Mouse (Mus musculus): ENCODE results near the gene Pgap3.

Gene Pgap3

DNA sequence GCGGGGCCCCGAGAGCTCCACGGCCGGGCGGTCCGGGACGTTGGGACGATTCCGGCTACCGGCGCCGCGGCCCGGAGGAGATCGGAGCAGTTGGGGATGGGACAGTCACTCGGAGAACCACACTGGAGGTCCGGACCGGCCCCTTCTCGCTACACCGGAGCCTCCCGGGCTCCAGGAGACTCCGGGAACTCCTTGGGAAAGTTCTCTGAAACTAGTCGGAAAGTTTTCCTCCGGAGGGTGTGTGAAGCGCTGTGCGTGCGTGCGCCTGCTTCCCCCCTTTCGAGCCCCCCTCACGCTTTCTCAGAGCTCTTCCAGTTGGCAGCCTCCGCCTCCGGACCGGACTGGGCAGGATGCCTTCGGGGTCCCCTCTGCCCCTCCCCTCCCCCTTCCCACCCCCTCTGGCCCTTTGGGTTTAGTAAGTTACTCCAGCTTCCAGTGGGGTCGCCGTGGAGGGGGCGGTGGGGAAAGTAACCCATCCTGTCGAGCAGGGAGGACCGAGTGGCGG lies 12.6 kb upstream of the Pgap3 start:
- no peak for DNase-seq (ENCODE audit: low read depth, low spot score)

DNA sequence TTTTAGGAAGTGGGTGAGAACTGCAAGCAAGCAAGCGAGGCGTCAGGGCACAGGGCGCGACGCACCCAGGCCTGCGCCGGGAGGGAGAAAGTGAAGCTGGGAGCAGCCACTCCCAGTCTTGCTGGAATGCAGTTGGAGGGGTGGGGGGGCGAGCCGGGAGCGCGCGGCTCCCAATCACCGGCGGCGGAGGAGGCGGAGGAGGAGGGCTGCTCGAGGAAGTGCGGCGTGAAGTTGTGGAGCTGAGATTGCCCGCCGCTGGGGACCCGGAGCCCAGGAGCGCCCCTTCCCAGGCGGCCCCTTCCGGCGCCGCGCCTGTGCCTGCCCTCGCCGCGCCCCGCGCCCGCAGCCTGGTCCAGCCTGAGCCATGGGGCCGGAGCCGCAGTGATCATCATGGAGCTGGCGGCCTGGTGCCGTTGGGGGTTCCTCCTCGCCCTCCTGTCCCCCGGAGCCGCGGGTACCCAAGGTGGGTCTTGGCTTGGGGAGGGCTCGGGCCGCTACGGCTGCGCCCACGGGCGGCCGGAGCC lies 12.0 kb upstream of the Pgap3 start, which contains the start of gene Erbb2:
TSS of gene Erbb2 (plus strand) at position 198 of the 524 bp plus-strand sequence.
- no peak for DNase-seq (ENCODE audit: low read depth, low spot score)

DNA sequence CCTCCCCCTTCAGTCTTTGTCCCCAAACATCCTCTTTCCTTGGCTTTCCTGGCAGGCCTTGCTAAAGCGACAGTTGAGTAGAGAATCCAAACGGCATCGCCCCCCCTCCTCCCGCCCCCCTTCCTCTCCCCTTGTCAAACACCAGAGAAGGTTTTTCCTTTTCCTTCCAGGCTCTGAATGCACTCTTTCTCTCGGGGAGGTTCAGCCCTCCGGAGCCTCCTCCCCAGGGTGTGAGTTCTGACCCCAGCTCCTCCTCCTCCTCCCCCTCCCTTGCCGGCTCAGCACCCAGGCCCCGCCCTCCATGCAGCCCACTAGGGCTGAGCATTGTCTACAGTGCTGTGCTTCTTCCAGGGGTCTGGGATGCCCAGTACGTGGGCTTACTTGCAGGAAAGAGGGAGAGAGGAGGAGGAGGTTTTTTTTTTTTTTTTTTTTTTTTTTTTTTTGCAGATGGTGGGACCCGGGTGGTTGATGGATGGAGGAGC lies 9.1 kb upstream of the Pgap3 start:
- no peak for DNase-seq (ENCODE audit: low read depth, low spot score)

DNA sequence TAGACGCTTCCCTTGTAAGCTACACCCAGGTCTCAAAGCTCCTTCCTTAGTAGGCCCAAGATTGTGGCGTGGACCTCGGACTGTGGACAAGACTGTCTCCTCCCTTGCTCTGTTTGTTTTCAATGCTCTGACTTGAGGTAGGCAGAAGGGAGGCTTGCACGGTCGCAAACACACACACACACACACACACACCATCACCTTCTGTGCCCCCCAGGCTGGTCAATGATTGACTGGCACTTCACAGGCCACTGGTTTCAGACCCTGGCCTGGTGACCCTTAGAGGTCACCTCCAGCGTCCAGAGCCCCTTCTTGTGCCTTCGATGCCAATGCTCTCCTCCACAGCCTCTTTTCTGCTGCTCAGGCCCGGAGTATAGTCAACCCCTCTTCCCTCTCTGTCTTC lies 8.6 kb upstream of the Pgap3 start:
- no peak for DNase-seq (ENCODE audit: low read depth, low spot score)

DNA sequence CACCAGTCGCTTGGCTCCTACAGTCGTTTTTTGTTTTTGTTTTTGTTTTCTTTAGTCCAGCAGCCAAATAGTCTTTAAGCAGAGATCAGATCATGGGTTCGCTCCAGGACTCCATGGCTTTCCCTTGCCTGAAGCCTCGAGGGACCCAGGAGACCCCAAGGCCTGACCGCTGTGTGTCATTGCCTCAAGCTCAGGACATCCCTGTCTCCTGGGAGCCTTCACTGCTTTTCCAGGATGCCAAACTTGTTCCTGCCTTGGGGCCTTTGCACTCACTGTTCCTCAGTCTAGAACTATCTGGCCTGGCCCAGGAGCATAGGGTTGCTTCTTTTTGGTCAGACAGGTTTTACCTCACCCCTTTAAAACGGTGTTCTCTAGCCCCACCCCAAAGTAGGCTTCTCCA lies 6.3 kb upstream of the Pgap3 start:
- DNase-seq (ENCODE audit: low read depth, low spot score): no peak

DNA sequence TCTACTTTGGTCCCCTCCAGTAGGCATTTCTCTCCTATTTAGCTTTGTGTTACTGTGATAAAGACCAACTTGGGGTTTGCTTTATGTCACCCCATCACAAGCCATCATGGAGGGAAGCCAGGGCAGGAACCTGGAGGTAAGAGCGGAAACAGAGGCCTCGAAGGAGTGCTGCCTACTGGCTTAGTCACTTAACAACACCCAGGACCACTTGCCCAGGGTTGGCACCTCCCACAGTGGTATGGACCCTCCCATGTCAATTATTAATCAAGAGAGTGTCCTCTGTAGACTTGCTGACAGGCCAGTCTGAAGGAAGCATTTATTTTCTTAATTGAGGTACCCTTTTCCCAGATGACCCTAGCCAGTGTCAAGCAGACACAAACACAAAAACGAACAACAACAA lies 526 bp upstream of the Pgap3 start:
- no peak for DNase-seq (ENCODE audit: low read depth, low spot score)

DNA sequence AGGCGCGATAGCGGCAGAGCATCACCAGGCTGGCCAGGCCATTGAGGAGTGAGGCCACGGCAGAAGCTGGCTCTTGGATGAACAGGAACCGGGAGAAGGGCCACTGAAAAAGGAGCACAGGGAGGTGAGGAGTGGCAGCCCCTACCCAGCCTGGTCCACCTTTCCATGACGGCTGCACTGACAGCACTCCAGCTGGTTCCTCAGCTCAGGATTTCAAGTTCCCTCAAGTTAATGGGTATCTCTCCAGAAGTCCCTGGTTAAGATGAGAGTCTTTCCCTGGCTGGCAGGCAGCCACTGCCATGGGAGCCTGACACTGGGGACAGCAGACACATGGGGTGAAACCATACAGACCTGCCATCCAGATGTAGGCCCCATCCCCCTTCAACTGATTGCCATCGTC lies 2.3 kb downstream of the Pgap3 start:
- DNase-seq (ENCODE audit: low read depth, low spot score): no peak

DNA sequence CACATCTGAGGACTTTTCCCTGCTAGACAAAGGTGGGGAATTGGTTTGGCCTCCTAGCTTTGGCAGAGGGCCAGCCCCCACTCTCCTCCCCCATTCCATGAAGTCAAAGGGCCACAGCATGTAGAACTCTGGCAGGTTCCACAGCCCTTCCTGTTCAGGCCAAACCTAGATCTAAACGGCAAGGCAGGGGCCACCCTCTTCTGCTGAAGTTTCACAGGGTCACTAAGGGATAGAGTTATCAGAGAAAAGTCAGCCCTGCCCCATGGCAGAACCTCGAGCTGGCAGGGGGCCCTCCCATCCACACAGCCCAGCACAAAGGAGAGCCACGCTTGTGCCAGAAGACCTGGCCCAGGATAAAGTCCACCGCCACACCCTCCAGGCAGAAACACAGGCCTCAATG lies 5.2 kb downstream of the Pgap3 start:
- no peak for DNase-seq (ENCODE audit: low read depth, low spot score)

DNA sequence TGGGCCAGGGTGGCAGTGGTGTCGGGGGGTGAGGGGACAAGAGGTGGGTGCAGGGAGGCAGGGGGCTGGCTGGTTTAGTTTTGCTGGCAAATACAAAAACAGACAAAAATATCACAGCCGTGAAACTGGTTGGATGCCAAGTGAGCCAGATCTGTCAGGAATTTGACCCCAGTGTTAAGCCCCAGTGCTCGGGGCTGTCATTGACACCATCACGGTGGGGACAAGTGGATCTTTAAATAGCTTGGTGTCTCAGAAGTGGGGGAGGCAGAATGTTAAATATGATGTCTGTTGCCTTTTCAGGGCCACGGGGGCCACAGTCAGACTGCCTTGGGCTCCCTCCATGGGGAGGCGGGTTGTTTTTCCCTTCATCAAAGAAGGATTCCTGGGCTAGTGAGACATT lies 6.0 kb downstream of the Pgap3 start:
- DNase-seq (ENCODE audit: low read depth, low spot score): no peak

DNA sequence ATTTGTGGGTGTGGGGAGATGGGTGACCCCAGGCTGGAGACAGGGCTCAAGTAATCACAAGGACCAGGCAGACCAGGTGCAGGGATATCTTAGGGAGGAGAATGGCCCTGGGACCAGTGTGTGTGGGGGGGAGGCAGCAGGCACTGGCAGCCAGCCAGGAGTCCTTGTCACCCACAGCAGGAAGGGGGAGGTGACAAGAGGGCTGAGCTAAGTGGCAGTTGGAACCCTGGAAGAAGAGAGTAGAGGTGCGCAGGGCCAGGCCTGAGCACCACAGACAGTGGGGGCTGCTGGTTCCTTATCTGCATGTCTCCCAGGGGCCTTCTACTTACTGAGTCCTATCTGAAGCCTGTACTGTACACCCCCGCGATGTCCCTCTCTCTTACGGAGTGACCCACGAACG lies 7.0 kb downstream of the Pgap3 start:
- no peak for DNase-seq (ENCODE audit: low read depth, low spot score)

DNA sequence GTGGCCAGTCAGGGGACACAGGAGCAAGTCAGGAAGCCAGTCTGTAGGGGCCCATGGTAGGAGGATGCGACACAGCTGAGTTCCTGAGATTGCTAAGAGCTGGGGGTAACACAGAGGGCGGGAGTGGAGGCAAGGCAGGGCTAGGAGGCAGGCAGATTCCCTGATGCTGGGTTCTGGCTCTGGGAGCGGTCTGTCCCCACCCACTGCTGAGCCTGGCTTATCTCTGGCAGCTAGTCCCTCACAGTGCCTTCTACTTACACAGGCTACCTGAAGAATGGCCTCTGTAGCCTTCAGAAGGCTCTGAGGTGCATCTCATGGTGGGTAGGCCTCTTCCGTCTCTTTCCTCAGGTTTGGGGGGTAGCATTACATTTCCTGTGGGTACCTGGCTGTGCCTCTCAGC lies 7.6 kb downstream of the Pgap3 start:
- no peak for DNase-seq (ENCODE audit: low read depth, low spot score)

DNA sequence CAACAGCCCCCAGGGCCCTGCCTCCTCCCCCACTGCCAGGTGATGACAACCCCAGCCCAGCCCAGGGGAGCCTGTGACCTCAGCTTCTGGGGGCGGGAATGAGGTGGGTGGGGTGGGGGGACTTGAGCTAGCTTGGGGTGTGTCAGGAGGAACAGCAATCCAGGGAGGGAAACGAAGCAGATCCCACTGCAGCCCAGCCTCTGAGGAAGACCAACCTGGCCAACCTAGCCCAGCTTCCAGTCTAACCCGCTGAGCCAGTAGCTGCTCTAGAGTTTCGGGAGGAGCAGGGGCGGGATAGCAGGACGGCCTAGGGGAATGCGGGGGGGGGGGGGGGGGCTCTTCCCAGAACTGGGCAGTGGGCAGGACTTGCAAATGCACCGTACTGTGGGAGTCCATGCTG lies 8.3 kb downstream of the Pgap3 start:
- DNase-seq (ENCODE audit: low read depth, low spot score): no peak

DNA sequence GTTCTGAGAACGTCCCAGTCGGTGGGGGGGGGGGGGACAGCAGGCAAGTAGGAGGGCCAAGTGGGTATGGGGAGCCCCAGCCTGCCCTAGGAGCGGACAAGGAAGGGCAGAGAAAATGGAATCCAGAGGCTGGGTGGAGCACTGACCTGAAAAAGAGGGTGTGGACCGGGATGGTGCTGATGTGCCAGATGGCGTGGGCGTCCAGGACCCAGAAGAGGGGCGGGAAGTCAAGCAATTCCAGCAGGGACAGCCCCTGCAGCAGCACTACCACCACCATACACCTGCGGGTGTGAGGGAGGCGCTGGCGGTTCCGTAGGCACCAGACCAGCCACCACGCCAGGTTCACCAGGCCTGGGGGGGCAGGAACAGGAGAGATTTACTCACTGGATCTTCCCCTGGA lies 10.1 kb downstream of the Pgap3 start:
- DNase-seq (ENCODE audit: low read depth, low spot score): no peak

DNA sequence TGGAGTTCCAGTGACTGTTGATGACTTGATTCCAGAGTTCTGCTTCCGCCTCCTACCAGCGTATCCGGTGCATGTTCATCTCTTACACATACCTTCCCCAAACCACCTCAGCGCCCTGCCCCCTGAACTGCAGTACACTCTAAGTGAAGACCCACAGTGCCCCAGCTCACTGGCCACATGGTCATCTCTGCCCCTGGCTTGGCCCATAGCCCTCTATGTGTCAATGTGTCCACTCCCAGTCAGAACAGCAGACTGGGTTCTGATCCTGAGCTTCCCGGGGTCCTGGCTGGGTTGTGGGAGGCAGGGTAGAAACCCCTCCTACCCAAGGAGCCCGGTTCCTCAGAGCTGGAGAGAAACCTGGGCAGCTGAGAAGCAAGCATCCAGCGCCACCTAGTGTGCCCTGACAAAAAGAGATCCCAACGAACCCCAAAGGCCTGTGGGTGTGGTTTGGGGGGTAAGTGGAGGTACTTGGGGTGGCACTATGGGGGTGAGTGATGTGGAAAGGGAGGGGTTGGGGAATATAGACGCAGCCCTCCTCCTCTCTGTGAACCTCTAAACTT lies 11.0 kb downstream of the Pgap3 start:
- no peak for DNase-seq (ENCODE audit: low read depth, low spot score)

DNA sequence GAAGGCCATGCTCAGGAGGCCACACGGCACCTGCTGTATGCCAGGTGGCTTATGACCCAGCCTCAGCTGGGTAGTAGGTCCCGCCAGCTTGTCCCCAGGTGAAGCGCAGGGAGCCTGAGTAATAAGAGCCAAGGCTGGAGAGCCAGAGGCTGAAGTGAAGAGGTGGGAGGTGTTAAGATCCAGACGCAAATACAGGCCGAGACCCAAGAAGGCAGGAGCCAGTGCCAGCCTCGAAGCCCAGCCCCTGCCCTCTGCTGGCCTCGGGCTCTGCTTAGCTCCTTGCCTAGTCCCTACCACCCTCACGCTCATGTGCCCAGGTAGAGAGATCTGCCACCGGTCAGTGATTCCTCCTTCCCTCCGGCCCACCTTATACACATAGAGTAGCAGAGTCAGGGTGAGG lies 12.0 kb downstream of the Pgap3 start:
- no peak for DNase-seq (ENCODE audit: low read depth, low spot score)

DNA sequence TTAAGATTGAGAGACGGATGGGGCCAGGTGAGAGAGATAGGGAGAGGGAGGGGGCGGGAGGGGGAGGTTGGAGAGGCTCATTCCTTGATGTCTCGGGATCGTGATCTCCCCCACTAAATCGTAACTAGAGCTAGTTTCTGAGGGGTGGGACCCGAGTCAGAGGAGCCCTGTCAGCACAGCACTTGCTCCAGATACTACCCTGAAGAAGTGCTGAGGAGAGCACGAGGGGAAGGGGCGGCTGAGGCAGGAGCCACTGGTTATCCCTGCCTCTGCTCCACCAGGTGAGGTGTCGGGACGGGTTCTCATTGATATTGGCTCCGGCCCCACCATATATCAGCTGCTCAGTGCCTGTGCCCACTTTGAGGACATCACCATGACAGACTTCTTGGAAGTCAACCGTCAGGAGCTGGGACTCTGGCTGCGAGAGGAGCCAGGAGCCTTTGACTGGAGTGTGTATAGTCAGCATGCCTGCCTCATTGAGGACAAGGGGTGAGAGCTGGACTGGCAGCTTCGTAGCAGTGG lies 13.2 kb downstream of the Pgap3 start:
- no peak for DNase-seq (ENCODE audit: low read depth, low spot score)

DNA sequence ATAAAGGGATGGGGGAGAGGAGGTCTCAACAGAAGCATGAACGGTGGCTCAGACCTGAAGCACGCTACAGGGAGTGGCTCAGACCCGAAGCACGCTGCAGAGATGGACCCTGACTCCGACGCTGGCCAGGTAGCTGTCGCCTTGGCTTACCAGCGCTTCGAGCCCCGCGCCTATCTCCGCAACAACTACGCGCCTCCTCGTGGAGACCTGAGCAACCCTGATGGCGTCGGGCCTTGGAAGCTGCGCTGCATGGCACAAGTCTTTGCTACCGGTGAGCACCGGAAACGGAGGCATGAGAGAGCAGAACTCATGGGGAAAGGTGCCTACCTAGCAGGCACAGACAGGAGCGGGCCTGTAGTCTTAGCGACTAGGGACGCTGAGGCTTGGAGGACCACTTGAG lies 13.7 kb downstream of the Pgap3 start:
- DNase-seq (ENCODE audit: low read depth, low spot score): no peak

DNA sequence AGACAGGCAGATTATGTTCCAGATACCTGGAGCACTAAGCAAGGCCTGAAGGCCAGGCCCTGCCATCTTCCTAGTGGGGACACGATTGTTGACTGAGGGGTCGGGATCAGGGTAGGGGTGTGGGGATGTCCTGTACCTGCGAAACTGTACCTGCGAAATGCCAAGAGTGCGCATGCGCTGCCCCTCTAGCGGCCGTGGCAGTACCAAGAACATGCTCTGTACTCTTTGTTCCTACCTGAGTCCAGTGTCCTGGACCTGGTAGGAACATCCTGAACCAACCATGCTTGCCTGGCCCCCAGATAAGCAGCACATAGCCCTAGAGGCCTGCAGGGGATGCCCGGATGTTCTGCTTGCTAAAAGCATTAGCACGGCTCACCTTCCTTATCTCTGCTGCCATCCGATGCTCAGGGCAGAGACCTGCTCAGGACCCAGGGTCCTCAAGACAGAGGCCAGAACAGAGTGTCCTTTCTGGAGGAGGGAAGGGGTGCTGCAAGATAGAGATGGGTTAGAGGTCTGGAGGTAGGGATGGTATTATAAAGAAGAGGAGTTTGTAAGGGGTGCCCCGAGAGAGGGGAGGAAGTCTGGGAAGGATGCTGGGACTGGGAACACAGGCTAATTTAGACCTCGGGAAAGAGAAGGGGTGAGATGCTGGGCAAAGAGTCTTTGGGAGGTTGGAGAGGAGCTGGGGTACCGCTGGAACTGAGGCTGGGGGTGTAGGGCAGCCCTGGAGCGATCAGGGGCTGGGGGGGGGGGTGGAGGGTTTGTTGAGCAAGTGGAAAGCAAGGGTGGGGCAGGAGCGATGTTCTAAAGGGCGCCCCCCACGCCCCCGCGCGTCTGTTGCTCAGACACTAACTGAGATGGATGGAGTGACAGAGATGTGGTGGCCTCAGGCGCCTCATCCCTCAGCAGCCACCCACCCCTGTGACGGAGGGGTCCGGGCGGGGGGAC lies 14.4 kb downstream of the Pgap3 start, which contains the start of gene Pnmt:
TSS of gene Pnmt (plus strand) at position 813 of the 948 bp plus-strand sequence.
- no peak for DNase-seq (ENCODE audit: low read depth, low spot score)

DNA sequence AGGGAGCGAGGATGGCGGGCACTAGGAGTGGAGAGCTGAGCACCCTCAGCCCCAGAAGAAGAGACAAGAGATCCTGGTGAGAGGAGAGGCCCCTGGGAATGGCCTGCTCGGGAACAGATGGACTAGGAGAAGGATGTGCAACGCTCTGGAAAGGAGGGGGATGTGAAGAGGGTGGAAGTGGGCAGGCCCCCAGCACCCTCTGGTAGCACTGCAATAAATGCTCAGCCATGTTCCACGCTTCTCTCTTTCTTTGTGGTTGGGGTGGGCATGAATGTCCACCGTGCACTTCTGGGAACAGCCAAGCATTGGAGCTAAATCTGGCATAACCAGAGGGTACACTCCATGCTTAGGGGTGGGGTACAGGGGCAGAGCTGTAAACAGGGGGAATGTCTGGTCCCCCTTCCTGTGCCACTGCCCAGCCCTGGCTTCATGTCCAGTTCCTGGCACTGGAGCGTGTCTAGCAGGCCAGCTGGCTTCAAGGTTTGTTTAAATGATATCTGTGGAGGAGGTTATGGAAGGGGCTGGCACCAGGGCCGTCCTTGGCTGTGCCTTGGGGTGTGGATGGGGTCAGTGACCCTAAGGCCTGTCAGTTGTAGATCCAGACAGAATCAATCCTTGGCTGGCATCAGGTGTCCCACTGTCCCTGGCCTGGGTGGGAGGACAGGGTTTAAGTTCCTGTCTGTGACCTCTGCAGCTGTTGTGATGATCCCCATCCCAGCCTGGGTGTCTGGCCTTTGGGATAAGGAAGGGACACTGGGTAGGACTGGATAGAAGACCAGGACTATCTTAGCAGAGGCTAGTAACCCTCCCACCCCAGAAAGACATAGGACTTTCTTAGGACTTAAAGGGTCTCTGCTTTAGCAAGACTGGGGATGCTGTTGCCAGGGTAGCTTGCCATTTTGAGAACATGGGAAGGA lies 15.3 kb downstream of the Pgap3 start:
- DNase-seq (ENCODE audit: low read depth, low spot score): no peak

DNA sequence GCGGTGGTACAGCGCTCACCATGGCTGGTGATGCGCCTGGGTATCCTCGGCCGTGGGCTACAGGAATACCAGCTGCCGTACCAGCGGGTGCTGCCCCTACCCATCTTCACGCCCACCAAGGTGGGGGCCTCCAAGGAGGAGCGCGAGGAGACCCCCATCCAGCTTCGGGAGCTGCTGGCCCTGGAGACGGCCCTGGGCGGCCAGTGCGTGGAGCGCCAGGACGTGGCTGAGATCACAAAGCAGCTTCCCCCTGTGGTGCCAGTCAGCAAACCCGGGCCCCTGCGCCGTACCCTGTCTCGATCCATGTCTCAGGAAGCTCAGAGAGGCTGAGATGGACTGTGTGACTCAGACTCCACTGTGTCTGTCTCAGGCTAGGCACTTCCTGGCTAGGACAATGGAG lies 16.1 kb downstream of the Pgap3 start:
- DNase-seq (ENCODE audit: low read depth, low spot score): no peak

Measured in retina, postnatal 7 days (tissue).